Mouse (Mus musculus) kidney, postnatal 14 days (tissue): ENCODE results near the gene Apom.

Experiments
- DNase-seq: peaks from one replicate; pipeline ENCODE4 v3.0.0; 2022; ENCODE audit warnings: mixed read lengths

The Apom gene

DNA sequence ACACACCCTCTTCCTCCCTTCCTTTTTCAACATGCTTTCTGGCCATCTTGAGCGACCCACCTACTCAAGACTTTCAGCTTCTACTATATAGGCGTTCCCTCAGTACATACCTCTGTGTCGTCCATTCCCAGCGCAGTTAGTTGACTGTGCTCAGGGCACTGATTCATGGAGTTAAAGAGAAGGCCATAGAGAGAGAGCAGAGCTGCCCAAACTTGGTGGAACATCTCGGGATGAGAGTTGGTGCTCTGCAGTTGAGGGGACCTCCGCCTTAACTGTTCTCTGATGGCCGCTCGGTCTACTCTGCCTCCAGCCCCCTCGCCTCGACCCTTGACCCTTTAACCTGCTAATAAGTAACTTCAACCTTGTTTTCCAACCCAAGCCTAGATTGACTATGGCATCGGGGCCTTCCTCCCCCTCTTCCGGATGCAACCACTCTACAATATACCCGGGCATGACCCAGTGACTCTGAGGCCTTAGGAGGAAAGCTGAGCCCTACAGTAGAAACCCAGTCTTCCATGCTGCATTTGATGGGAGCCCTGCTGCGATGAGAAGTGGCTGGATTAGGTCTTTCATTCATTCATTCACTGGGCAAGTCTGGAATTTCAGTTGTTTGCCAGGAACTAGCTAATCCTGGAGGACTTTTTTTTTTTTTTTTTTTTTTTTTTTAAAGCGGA lies at the start of gene Apom:
Apom (minus strand) TSS at position 551 of the 674 bp plus-strand sequence.
- DNase-seq = peak; percentile 40

DNA sequence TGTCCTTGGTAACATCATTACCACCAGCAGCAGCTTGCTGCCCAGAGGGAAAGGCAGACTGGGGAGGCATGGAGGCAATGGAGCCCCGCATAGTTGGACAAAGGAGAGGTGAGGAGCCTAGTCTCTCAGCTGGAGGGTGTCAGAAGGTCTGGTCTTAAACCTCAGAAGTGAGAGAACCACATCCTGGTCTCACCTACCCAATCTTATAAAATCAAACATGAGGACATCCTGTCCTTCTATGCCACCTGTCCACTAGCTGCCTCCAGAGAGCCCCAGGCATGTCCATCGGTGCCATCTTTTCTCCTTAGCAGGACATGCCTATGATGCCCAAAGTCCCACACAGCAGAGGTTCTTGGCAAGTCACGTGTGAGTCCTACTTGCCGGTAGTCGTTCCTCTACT lies 48.2 kb upstream of the Apom start:
- no peak for DNase-seq

DNA sequence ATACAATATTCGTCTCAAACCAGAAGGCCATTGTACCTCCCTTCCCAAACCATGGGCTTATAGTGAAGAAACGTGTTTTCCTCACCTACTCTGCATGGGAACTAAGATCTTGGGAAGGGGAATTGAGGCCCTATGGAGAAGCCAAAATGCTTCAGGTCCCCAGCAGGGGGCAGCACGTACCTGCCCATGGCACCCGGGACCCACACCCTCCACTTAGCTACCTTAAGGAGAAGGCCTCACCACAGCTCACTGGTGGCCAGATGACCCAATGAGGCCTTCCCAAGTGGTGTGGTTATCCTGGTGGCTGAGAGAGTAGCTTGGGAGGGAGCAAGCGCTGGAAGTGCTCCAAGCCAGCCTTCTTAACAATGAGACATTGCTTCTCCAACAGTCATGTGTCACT lies 46.7 kb upstream of the Apom start:
- peak; percentile 79 for DNase-seq

DNA sequence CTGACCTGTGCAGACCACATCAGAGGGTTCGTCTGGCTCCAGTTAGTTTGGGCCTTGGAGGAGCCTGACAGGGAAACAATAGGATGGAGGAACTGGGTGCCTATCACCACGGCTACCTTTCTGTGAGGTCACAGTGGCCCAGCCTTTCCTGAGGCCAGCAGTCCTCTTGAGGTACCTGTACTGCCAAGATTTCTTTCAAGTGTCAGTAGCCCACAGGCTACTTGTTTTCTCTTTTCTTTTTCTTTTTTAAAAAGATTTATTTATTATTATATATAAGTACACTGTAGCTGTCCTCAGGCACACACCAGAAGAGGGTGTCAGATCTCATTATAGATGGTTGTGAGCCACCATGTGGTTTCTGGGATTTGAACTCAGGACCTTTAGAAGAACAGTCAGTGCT lies 44.1 kb upstream of the Apom start, which contains the start of gene Aif1:
Aif1 (minus strand) TSS at position 101 of the 400 bp plus-strand sequence.
- no peak for DNase-seq

DNA sequence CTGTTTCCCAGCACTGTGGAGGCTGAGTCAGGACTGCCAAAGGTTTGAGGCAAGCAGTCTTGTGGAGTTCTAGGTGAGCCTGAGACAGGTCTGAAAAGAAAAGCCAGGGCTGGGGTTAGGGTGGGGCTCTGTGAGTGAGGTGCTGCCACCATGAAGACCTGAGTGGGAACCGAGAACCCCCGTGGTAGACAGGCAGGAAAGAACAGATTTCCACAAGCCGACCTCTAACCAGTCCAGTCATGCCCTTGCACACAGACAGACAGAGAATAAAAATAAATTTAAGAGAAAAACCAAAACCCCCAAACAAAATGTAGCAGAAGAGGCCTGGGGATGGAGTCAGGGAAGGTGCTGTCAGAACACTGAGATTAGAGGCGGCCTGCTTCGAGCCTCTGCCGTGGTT lies 43.5 kb upstream of the Apom start:
- DNase-seq = no peak

DNA sequence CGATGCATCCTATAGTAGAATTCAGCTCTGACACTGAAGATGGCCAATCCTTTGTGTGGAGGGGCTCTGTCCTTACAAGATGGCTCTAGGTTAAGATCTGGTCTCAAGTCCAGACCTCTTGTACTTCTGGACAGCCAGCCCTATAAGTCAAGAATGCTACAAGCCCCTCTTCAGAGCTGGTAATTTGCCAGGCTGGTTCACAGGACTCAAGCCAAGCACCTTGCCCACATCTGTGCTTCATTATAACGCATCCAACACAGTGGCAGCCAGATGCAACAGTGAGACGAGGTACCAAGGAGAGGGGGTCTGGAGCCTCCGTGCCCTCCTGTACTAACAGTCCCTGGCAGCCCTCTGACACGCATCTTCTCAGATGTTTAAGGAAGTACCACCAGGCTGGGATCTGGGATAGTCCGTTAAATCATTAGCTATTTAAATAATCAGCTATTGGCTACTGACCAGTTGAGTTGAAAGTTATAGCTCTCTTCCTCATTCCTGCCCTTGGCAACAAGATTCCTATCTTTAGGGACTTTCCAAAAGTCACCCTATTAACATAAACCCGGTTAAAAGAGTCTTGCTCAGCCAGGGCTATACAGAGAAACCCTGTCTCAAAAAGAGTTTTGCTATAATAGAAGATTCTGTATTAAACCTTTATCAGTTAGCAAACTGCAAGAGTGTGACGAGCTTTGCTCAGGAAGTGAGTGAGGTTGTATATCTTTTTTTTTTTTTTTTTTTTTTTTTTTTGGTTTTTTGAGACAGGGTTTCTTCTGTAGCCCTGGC lies 42.5 kb upstream of the Apom start:
- DNase-seq = no peak

DNA sequence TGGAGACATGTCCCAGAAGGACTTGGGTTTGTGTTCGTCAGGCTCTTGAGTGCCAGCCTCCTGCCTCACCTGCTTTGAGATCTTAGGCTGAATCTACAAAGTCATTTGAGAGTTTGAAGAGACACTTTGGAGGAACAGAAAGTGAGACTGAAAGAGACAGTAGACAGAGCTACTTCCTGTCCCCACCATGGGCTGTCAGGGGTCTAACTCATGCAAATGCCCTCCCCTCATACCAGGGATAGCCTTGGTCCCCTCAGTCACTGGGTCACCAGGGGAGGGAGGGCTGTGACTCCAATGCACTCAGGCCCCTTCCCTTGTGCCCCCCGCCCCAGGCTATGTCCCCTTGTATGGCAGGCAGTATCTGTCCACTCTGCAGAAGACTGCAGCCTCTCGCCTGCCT lies 41.5 kb upstream of the Apom start:
- no peak for DNase-seq

DNA sequence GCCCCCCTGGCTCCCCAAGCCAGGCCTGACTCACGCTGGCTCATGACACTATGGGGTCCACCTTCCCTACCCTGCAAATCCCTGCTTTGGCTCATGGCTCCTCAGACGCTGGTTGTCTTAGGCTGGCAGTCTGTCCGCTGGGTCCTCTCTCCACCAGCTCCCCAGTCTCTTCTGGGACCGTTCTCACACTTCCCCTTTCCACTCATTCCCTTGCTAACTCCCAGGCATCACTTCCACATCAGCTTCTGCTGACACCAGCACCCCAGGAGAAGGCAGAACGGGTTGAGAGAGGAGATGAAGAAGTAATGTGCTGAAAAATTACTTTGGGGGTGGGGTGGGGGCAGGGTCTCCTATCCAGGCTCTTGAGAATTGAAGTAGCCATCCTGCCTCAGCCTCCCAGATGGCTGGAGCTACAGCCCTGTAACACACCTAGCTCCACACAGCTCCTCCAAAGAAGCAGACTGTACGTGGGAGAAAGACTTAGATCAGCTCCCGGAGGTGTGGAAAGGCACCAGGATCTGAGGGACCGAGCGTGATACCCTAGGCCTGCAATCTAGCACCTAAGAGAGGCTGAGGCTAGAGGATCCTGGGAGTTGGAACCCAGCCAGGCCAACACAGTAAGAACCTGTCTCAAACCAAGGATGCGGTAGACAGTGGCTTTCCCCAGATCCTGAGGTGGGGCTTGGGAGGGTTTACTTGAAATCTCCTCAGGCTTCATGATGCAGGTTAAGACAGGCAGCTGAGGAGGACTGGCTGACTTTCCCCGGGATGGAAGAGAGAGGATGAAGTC lies 40.8 kb upstream of the Apom start:
- no peak for DNase-seq

DNA sequence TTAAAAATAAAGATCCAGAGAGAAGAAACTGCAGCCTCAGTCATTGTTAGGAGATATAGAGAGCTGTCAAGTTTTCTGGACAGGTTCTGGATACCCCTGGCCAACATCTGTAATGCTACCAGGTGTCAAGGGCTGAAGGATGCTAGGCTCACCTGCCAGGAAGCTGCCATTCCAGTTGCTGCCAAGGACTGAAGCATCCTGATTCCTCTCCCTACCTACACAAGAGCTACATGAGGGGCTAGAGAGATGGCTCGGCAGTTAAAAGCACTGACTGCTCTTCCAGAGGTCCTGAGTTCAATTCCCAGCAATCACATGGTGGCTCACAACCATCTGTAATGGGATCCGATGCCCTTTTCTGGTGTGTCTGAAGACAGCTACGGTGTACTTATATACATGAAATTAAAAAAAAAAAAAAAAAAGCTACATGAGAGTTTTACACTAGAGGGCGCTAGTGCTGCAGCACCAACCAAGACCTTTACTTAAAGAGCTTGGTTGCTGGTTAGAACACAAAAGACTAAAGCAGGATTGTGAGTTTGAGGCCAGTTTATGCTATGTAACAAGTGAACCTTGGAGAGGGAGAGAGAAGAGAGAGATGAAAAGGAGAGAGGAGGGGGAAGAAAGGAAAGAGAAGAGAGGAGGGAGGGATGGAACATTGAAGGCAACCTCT lies 36.8 kb upstream of the Apom start:
- no peak for DNase-seq

DNA sequence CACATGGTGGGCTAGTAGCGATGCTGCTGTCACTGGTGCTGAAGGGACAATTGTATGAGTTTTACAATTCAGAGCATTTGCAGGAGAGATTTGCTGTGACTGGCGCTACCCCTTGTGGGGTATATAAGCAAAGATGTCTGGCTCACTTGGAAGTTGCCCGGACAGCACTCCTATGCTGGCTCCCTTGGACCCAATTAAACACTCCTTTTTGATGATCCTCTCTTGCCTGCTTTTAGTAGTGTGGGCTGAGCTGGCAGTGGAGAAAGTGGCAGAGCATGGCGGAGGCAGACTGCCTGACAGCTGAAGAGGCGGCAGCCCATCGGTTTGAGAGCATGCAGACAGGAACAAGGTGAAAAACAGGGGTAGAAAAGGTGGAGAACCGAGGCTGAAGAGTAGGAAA lies 35.9 kb upstream of the Apom start:
- no peak for DNase-seq

DNA sequence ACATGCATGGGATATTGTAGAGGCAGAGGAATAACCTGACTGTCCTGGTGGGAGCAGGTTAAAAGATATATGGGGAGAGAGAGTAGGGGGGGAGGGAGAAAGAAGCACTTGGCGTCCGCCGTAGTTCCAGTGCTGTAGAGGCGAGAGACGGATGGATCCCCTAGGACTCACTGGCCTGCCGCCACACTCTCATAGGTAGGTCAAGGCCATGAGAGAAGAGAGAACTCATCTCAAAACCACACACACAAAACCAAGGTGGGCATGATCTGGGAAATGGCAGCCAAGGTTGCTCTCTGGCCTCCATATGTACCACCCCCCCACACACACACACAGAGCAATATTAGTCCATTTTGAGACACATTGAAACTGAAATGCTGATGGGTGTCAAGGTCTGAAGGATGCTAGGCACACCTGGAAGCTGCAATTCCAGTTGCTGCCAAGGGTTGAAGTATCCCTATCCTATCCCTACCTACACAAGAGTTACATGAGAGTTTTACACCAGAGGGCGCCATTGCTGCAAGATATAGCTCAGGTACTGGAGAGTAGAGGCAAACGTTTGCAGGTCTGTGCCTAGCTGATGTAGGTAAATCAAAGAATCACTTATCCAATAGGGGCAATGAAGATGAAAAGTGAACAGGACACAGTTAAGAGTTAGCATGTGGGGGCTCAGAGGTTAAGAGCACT lies 34.6 kb upstream of the Apom start:
- DNase-seq = peak; percentile 83

DNA sequence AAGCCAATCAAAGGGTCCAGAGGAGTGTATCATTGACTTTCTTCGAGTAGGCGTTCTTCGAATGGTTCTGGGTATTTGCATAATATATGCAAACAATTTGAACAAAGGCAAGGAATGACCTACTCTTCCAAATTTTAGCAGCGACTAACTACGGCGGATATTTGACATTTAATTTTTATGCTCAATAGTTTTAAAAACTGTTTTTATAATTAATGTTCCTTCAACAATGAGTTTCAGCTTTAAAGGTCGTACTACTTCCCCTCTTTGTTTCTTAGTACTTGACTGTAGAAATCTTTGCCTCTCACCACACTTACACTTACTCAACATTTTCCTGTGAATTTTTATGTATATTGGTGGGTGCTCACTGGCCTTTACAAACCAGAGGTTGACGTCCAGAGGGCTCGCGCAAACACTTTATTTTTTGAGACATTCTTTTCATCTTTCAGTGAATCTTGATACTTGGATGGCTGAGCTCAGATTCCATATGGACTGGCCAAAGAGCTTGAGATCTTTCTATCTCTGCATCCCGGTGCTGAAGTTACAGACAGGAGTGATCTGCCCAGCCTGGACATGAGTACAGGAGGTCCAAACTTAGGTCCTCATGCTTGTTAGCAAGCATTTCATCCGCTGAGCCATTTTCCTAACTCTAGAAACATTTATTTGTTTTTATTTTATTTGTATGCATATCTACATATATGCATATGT lies 33.8 kb upstream of the Apom start:
- no peak for DNase-seq

DNA sequence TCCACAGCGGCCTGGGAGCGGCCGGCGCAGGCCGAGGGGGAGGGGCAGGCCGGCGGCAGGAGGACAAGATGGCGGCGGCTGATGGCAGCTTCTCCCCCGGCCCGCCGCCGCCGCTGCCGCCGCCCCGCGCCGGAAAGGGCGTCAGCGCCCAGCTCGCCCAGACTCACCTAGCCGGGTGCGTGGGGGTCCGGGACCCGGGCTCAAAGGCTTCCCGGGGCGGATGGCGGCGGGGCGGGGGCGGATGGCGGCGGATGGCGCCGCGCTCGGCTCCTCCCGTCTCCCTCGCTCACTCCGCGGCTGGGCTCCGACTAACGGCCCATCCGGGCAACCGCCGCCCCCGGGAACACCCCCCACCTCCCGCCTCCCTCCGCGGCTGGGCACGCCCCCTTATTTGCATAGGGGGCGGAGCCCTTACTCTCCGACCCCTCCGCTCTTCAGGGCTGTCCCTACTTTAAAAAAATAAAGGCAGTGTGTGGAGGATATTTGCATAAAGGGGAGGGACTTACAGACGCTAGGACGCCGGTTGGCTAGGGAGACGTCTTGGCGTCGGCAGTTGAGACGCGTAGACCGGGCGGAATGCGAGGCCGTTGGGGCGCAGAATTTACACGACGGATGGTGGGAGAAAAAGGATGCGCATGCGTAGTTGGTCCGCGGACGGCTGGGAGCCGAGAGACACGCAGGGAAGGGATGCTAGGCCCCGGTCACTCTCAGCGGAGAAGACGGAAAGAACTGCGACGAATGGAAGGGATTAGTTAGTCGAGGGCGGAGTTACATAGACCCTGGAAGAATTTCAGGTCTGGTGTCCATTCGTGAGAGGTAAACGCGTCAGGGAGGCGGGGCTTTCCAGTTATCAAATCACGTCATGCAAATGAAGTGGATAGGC lies 33.0 kb upstream of the Apom start, which contains the start of gene Prrc2a:
Prrc2a (minus strand) TSS at position 330 of the 883 bp plus-strand sequence.
- peak; percentile 99 for DNase-seq

DNA sequence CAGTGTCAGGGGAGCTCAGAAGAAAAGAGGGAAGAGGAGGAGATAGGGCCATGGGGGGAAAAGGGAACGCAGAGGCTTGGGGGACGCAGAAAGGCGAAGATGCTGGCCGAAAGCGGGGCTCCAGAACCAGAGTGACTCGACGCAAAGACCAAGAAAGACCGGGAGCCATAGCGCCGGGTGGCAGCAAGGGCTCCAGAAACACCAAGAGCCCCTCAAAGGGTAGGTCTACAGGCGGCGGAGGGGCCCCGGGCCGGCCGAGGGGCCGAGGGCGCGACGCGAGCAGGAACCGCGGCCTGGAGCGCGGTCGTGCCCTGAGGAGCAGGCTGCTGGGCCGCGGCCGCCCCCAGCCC lies 32.3 kb upstream of the Apom start:
- no peak for DNase-seq

DNA sequence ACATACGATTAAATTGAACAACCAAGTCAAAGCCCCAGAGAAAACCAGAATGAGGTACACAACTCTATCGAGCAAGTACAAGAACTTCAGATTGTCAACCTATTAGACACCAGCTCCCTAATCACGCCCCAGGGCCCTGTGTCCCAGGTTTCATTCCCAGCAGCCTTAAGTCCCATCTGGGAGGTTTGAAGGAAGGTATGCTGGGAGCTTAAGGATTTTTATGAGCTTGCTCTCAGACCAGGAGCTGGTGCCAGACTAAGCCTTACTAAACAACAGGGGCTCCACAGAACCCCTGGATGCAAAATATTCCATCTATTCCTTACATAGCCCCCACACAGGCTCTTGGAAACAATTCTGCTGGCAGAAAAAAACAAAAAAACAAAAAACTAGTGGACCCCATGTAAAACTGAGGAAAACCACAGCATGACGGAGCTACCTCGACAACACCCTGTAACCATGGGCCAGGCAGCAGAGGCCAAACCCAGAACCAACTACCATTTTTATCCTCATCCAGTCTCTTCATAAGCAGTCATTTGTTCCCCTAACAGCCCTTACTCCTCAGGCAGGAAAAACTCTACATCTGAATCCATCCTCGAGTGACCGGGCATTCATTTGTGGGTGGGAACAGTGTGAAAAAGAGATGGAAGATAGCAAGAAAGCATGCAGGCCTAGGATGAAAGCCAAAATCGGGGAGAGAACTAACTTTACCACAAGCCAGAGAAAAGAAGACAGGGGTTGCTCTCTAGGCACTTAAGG lies 31.7 kb upstream of the Apom start:
- DNase-seq = no peak

DNA sequence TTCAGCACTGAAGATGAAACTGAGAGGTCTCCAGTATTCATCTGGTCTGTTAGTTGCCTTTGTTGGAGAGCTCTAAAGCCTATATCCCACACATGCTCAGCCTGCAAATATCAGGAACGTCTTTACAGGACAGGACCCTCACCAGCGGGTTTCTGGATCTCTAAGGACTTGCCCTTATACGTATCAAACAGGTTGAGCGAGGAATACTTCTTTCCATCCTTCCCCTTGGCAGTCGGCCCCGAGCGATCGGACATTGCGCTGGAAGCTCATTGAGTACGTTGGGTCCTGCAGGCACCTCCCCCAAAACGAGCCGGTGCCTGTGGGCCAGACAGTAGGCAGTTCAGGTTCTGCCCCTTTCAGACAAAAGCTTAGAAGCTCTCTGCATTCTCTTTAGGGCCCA lies 30.9 kb upstream of the Apom start:
- DNase-seq = peak; percentile 54

DNA sequence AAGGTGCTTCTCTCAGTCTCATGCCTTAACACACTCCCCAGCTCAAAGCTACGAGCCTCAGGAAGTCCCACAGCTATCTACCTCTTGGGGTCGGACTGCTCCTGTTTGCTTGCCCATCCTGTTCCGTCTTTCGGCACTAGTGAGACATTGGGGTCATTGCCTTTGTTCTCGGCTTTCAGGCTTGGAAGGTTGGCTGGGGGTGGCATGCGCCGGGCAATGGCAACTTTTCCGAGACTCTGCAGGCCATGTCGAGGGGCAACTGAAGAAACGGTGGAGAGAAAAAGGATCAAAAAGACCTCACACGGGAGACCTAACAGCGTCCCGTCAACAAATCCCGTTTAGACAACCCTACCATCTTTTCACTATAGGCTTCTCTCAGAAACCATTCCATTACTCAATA lies 30.3 kb upstream of the Apom start:
- no peak for DNase-seq

DNA sequence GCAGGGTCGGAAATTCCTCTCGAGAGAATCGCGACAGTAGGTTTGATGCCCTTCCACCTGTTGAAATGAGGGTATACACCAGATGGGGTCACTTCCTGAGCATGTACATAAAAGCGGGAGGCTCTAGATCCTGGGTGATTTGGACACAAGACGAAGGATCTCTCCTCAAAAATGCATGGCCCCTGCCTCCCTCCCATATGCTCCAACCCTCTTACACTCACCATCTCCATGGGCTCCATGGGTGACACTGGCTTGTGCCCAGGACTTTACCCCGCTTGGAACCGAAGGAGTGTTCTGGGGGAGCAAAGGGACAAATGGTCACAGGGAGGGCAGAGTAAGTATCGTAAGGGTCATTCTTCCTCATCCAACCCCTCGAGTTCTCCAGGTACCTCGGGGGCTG lies 29.6 kb upstream of the Apom start:
- no peak for DNase-seq

DNA sequence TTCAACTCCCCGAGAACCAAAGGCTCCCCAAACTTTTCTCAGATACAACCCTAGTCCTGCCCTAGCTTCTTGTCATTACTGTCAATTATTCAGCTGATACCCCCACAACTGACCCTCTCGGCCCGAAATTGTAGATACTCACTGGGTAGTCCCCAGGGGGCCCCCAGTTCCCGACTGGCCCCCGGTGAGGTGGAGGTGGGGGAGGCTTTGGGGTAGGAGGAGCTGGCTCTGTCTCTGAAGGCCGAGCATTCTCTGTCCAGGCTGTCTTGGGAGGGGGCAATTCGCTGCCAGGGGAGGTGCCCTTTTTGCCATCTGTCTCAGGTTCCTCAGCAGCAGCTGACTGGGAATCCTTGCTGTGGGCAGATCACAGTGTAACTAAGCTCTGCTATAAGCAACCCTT lies 27.8 kb upstream of the Apom start:
- no peak for DNase-seq
